Mouse (Mus musculus): ENCODE measurements at regions not wholly inside any gene's neighbourhood (a gene's known extent, or its start where the extent isn't known, plus 50 kb on each side); places are given as distances from the start of the nearest gene placed in this dataset.

GRCm38 (mm10) chr2:45408136-45408535, 290.9 kb upstream of the Zeb2 start:
- no peak for ATAC-seq (ENCODE audit: poor library complexity, severe bottlenecking)

- ATAC-seq (ENCODE audit: poor library complexity, severe bottlenecking), result no peak
Observed at GRCm38 (mm10) chr2:45389902-45390492, 272.8 kb upstream of the Zeb2 start.

- no peak for ATAC-seq (ENCODE audit: poor library complexity, severe bottlenecking)
Observed at GRCm38 (mm10) chr2:45371268-45371667, 254.1 kb upstream of the Zeb2 start.

GRCm38 (mm10) chr2:45370615-45370968, 253.4 kb upstream of the Zeb2 start:
- ATAC-seq (ENCODE audit: poor library complexity, severe bottlenecking), result no peak

- no peak for ATAC-seq (ENCODE audit: poor library complexity, severe bottlenecking)
Observed at GRCm38 (mm10) chr2:45369914-45370614, 252.9 kb upstream of the Zeb2 start.

- no peak for ATAC-seq (ENCODE audit: poor library complexity, severe bottlenecking)
Observed at GRCm38 (mm10) chr2:45369432-45369831, 252.2 kb upstream of the Zeb2 start.

- no peak for ATAC-seq (ENCODE audit: poor library complexity, severe bottlenecking)
Observed at GRCm38 (mm10) chr2:45367436-45368193, 250.4 kb upstream of the Zeb2 start.

- no peak for ATAC-seq (ENCODE audit: poor library complexity, severe bottlenecking)
Observed at GRCm38 (mm10) chr2:45357266-45357665, 240.1 kb upstream of the Zeb2 start.

GRCm38 (mm10) chr2:45356558-45357170, 239.5 kb upstream of the Zeb2 start:
- ATAC-seq (ENCODE audit: poor library complexity, severe bottlenecking), result no peak

- no peak for ATAC-seq (ENCODE audit: poor library complexity, severe bottlenecking)
Observed at GRCm38 (mm10) chr2:45356021-45356420, 238.8 kb upstream of the Zeb2 start.

- no peak for ATAC-seq (ENCODE audit: poor library complexity, severe bottlenecking)
Observed at GRCm38 (mm10) chr2:45351529-45352133, 234.4 kb upstream of the Zeb2 start.

- peak; percentile 47 for ATAC-seq (ENCODE audit: poor library complexity, severe bottlenecking)
Observed at GRCm38 (mm10) chr2:45346358-45346757, 229.2 kb upstream of the Zeb2 start.

- no peak for ATAC-seq (ENCODE audit: poor library complexity, severe bottlenecking)
Observed at GRCm38 (mm10) chr2:45339866-45340265, 222.7 kb upstream of the Zeb2 start.

- no peak for ATAC-seq (ENCODE audit: poor library complexity, severe bottlenecking)
Observed at GRCm38 (mm10) chr2:45338809-45339208, 221.6 kb upstream of the Zeb2 start.

- ATAC-seq (ENCODE audit: poor library complexity, severe bottlenecking), result no peak
Observed at GRCm38 (mm10) chr2:45316945-45317565, 199.9 kb upstream of the Zeb2 start.

- ATAC-seq (ENCODE audit: poor library complexity, severe bottlenecking), result no peak
Observed at GRCm38 (mm10) chr2:45287530-45288009, 170.4 kb upstream of the Zeb2 start.

- ATAC-seq (ENCODE audit: poor library complexity, severe bottlenecking), result no peak
Observed at GRCm38 (mm10) chr2:45283811-45284210, 166.6 kb upstream of the Zeb2 start.

GRCm38 (mm10) chr2:45279490-45279889, 162.3 kb upstream of the Zeb2 start:
- ATAC-seq (ENCODE audit: poor library complexity, severe bottlenecking), result peak; percentile 83

GRCm38 (mm10) chr2:45277602-45278001, 160.4 kb upstream of the Zeb2 start:
- peak; percentile 23 for ATAC-seq (ENCODE audit: poor library complexity, severe bottlenecking)

- peak; percentile 23 for ATAC-seq (ENCODE audit: poor library complexity, severe bottlenecking)
Observed at GRCm38 (mm10) chr2:45276703-45277102, 159.5 kb upstream of the Zeb2 start.

GRCm38 (mm10) chr2:45270035-45270434, 152.8 kb upstream of the Zeb2 start:
- peak; percentile 95 for ATAC-seq (ENCODE audit: poor library complexity, severe bottlenecking)

All from megakaryocyte, adult 5-6 weeks (primary cell).